Mouse (Mus musculus) neural tube, embryonic 15.5 days (tissue): ENCODE data around the gene Prkcb. TPM values are rescaled to one million over a fixed set of nuclear protein-coding genes. Genes with fewer than 3 reads are reported as not detected.

Experiments
- ATAC-seq: fragments of 200-750 bp; cut with Nextera tagmentation; 2 replicates; pipeline ENCODE4 v1.8.0; 2017; ENCODE audit warnings: mild to moderate bottlenecking, moderate TSS enrichment, moderate library complexity; ENCODE audit not compliant: low FRiP score
- H3K27ac ChIP-seq: fragments of 300-500 bp; sonication (generic); replicated peaks from 2 replicates; pipeline ENCODE4 v1.5.1; 2015; ENCODE audit warnings: mild to moderate bottlenecking, inconsistent platforms
- H3K27me3 ChIP-seq: fragments of 300-500 bp; sonication (generic); replicated peaks from 2 replicates; pipeline ENCODE4 v1.6.1; 2015; ENCODE audit warnings: inconsistent platforms
- H3K36me3 ChIP-seq: fragments of 300-500 bp; sonication (generic); 2 replicates; pipeline ENCODE4 v1.6.1; 2015; ENCODE audit warnings: inconsistent platforms
- H3K4me1 ChIP-seq: fragments of 300-500 bp; sonication (generic); 2 replicates; pipeline ENCODE4 v1.6.1; 2015; ENCODE audit warnings: inconsistent platforms
- H3K4me2 ChIP-seq: fragments of 300-500 bp; sonication (generic); 2 replicates; pipeline ENCODE4 v1.6.1; 2015; ENCODE audit warnings: inconsistent platforms, mild to moderate bottlenecking, moderate library complexity
- H3K4me3 ChIP-seq: fragments of 300-500 bp; sonication (generic); replicated peaks from 2 replicates; pipeline ENCODE4 v1.5.1; 2015; ENCODE audit warnings: mild to moderate bottlenecking, inconsistent platforms
- H3K9ac ChIP-seq: fragments of 300-500 bp; sonication (generic); replicated peaks from 2 replicates; pipeline ENCODE4 v1.6.1; 2015; ENCODE audit warnings: mild to moderate bottlenecking, inconsistent platforms
- H3K9me3 ChIP-seq: fragments of 300-500 bp; sonication (generic); replicated peaks from 2 replicates; pipeline ENCODE4 v1.6.1; 2016; ENCODE audit warnings: inconsistent platforms
- WGBS: fragments of 180-500 bp; shearing (Covaris S2); methylation state at CpG from one replicate; pipeline ENCODE4 v1.1.7; 2015; ENCODE audit warnings: mixed read lengths; 5-methylcytosine and 5-hydroxymethylcytosine counted together
- polyA plus RNA-seq: library from polyadenylated mRNA; unstranded; fragments of >200 nt; fragmentation: Nextera tagmentation; extraction: Ambion mirVana; gene quantifications from 2 replicates; pipeline ENCODE4 v1.2.1, GENCODE M21; 2015

Gene Prkcb
- polyA plus RNA-seq, 1 experiment from 2014 or later, result 150 TPM

DNA sequence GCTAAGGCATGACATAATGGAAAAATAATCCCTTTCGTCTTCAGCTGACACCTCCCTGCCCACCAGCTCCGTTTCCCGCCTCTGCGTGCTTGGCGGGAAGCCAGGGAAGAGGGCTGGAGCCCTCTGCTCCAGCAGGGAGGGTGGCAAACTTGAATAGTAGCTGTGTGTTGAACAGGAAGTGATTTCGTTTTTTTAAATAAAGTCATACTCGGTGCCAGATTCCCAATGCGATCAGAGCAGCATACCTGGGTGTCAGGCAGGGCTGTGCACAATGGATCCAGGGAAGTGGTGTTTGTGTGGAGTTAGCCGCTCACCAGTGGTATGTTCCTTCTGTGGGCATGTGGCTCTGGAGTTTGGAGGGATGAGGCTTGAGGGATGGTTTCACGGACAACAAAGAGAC, 89.9 kb downstream of the Prkcb start:
- H3K4me3 ChIP-seq, result no peak overlapping the region
- no peak overlapping the region for H3K9ac ChIP-seq
- no peak; the same call in 1 of the 2 replicates for ATAC-seq
- no peak overlapping the region for H3K4me2 ChIP-seq
- WGBS, result 59% methylated on average over 10 of the region's 10 CpGs
- 0 out of 2 replicates have a peak overlapping the region, but pooled peaks have one; percentile 2 for H3K27ac ChIP-seq
- no peaks in the 10 kb centered on the region for H3K27me3 ChIP-seq
- no peaks in the 10 kb centered on the region for H3K9me3 ChIP-seq
- H3K36me3 ChIP-seq, result no peaks in the 10 kb centered on the region
- peaks cover 7% of the 10 kb centered on the region for H3K4me1 ChIP-seq

DNA sequence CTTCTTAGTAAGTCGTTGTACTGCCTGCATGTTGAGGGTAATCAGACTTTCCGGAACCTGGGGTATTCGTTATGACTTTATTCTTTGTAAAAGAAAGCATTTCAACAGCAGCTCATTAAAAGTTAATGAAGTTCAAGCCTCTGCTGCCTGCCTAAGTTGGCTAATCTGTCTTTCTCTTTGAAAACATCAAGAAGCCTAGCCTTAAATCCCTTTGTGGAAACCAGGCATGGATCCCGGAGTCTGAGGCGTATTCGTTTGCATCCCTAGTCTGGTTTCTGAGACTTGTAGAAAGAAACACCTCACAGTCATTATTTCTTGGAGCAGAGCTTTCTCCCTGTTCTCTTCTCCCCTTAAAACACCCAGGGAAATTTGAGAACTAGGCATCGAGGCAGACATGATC, 90.7 kb downstream of the Prkcb start:
- Histone ChIP-seq H3K9me3 (no peaks in the 10 kb centered on the region), H3K4me3 (no peak overlapping the region), H3K36me3 (no peaks in the 10 kb centered on the region), H3K9ac (no peak overlapping the region), H3K27ac (no peak overlapping the region), H3K4me2 (no peak overlapping the region), H3K4me1 (peaks cover 7% of the 10 kb centered on the region), H3K27me3 (no peaks in the 10 kb centered on the region)
- WGBS, result 67% methylated on average over 7 of the region's 7 CpGs
- ATAC-seq, result no peak

DNA sequence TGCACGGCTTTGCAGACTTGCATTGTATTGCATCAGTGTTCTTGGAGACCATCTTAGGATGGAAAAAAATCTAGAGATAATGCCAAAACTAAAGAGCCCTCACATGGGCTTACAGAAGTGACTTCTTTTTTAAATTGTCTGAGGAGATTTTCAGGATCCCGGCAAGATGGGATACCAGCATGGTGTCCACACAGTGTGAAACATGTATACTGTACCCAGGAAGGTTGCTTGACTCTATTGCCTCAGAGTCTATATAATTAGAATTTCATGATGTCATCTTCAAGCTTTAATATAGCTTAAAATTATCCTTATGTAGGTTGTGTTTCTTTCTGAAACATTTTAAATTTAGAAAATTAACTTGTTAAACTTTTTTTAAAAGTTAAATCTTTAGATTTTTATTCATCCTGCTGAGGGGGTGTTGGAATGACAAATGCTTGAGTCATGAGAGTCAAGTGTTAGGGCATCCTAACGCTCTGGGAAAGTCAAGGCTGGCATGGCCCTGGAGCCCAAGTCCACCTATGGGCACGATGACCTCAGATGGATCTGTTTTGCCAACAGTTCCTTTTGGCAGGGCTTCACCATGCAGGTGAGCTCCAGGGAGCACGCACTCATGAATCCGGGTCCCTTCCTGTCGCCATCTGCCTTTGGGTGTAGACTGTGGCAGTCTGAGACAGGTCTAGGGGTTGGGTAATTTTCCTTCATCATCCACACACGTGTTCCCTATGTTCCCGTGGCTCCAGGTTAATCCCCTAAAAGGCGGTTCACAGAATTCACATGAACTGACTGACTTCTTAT, 92.0 kb downstream of the Prkcb start:
- no peak overlapping the region for H3K4me2 ChIP-seq
- H3K4me1 ChIP-seq, result peaks cover 7% of the 10 kb centered on the region
- H3K9ac ChIP-seq, result no peak overlapping the region
- no peak overlapping the region for H3K27ac ChIP-seq
- ATAC-seq, result no peak
- no peaks in the 10 kb centered on the region for H3K36me3 ChIP-seq
- H3K27me3 ChIP-seq, result no peaks in the 10 kb centered on the region
- WGBS, result 90% methylated on average over 10 of the region's 10 CpGs
- no peak overlapping the region for H3K4me3 ChIP-seq
- H3K9me3 ChIP-seq, result no peaks in the 10 kb centered on the region

DNA sequence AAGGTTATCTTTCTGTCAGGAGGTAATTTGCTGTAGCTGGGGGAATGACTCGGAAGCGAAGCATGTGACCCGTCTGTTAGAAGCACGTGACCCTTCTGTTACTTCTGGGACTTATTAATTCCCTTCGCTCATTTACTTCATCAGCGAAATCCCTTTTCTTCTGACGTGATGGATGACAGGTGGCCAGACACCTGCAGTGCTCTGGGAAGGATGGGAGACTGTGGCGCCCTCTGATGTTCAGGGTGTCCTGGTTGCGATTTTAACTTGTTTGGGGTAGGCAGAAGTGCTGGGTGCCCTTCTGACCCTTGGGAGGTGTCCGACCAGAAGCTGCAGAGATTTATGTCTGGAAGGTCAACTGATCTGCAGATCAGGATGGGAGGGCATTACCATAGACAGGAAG, 93.0 kb downstream of the Prkcb start:
- no peak for ATAC-seq
- 54% methylated on average over 10 of the region's 10 CpGs for WGBS
- Histone ChIP-seq H3K9ac (no peak overlapping the region), H3K27me3 (no peaks in the 10 kb centered on the region), H3K4me2 (no peak overlapping the region), H3K9me3 (no peaks in the 10 kb centered on the region), H3K4me1 (peaks cover 7% of the 10 kb centered on the region), H3K27ac (no peak overlapping the region), H3K36me3 (no peaks in the 10 kb centered on the region), H3K4me3 (no peak overlapping the region)

DNA sequence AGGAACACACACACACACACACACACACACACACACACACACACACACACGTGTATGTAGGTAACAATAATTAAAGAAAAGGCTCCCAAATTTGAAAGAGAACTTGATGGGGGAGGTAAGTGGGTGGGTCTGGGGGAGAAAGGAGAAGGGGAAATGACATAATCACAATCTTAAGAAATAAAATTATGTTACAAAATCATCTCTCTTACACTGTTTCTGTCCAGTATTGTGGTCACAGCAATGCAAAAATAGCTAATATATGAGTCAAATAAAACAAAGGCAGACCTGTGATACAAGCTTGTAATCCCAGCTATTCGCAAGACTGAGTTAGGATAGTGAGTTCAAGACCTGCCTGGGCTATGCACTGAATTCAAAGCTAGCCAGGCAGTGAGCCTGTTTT, 94.7 kb downstream of the Prkcb start:
- ATAC-seq, result no peak
- no peaks in the 10 kb centered on the region for H3K9me3 ChIP-seq
- no peak overlapping the region for H3K9ac ChIP-seq
- no peaks in the 10 kb centered on the region for H3K36me3 ChIP-seq
- H3K4me2 ChIP-seq, result no peak overlapping the region
- no peak overlapping the region for H3K4me3 ChIP-seq
- peaks cover 8% of the 10 kb centered on the region for H3K4me1 ChIP-seq
- H3K27me3 ChIP-seq, result no peaks in the 10 kb centered on the region
- H3K27ac ChIP-seq, result no peak overlapping the region
- 86% methylated on average over 2 of the region's 2 CpGs for WGBS

DNA sequence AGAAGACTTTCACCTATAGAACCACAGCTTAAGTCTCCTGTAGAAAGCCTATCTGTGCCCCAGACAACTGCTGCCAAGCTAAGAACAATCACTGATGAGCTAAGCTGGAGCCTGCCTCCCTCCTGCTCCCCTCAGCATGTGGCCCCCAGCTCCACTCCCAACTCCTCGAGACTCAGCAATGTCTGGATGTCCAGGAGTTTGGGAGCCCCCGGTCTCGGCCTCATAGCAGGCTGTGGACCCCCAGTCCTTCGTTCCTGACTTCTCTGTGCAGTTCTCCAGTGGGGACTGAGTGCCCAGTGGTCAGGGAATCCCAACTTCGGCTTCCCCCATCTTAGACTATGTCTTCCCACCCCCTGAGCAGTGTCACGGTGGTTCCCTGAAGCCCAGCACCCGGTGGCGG, 96.3 kb downstream of the Prkcb start:
- H3K9ac ChIP-seq, result no peak overlapping the region
- no peak for ATAC-seq
- no peaks in the 10 kb centered on the region for H3K27me3 ChIP-seq
- no peak overlapping the region for H3K4me2 ChIP-seq
- no peaks in the 10 kb centered on the region for H3K9me3 ChIP-seq
- 89% methylated on average over 8 of the region's 8 CpGs for WGBS
- no peaks in the 10 kb centered on the region for H3K36me3 ChIP-seq
- no peak overlapping the region for H3K27ac ChIP-seq
- H3K4me1 ChIP-seq, result peaks cover 18% of the 10 kb centered on the region
- no peak overlapping the region for H3K4me3 ChIP-seq

DNA sequence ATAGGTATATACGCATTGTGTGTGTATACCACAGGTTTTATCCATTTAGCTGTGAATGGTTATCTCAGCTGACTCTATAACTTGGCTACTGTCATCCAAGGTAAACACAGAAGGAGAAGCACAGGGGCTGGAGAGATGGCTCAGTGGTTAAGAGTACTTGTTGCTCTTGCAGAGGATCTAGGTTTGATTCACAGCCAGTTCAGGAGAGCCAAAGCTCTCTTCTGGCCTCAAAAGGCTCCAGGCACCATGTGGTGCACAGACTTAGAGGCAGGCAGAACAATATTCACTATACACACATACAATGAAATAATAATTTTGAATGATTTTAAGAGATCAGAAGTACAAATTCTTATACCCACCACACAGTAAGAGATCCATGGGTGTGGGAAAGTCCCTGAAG, 98.0 kb downstream of the Prkcb start:
- Histone ChIP-seq H3K9me3 (no peaks in the 10 kb centered on the region), H3K4me2 (no peak overlapping the region), H3K36me3 (no peaks in the 10 kb centered on the region), H3K9ac (no peak overlapping the region), H3K27ac (no peak overlapping the region), H3K27me3 (no peaks in the 10 kb centered on the region), H3K4me3 (no peak overlapping the region), H3K4me1 (peaks cover 29% of the 10 kb centered on the region)
- WGBS, result 93% methylated on average over 1 of the region's 1 CpGs
- ATAC-seq, result no peak

DNA sequence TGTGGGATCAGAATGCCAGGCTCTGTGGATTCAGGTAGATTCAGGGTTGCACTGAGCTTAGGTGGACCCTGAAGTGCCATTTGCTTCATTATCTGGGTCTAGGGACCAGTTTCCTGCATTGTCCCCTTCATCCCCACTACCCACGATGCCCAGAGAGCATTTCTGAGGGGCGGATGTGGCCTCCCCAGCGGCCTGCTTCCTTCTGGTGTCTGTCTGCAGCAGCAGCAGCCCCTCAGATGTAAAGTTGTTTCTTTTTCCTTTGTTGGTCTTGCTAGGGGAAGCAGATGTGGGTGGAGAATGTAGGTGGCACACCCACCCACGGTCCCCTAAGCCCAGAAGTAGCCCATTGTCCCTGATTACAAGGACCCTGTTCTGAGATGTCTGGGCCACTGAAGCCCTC, 99.3 kb downstream of the Prkcb start:
- no peak overlapping the region for H3K9ac ChIP-seq
- ATAC-seq, result no peak
- no peak overlapping the region for H3K4me3 ChIP-seq
- H3K9me3 ChIP-seq, result no peaks in the 10 kb centered on the region
- H3K27me3 ChIP-seq, result no peaks in the 10 kb centered on the region
- no peak overlapping the region for H3K4me2 ChIP-seq
- peaks cover 29% of the 10 kb centered on the region for H3K4me1 ChIP-seq
- WGBS, result 74% methylated on average over 4 of the region's 4 CpGs
- no peaks in the 10 kb centered on the region for H3K36me3 ChIP-seq
- no peak overlapping the region for H3K27ac ChIP-seq

DNA sequence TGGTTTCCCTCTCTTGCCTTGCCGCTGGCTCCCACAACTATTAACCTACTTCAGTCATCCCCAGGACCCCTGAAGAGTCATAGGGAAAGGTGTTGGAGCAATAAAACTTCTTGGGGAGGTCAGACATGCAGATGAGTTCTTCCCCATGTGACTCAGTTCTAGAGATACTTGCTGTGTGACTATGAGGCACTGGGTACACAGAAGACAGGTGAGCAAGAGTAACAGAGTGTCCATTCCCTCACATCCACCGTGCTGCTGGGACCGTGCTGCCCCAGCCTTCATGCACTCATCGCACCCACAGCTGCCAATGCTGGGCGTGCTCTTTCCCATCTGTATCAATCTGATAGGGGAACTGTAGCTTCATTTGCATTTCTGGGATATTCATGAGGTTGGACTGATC, 100.3 kb downstream of the Prkcb start:
- no peaks in the 10 kb centered on the region for H3K27me3 ChIP-seq

DNA sequence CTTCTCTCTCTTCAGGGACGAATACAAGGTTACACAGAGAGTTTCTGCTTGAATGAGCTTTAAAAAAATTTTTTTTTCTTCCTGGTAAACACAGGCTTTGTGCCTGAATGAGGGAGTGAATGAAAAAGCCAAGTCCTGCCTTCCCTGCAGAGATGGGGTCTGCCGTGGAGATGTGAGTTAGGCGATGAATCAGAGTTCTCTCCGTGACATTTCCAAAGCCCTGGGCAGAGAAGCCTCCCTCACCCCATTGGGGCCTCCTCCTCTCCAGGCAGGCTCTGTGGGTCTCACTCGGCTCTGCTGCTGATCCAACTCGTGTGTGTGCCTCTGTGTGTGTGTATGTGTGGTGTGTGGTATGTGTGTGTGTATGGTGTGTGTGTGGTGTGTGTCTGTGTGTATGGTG, 101.1 kb downstream of the Prkcb start:
- ATAC-seq, result peak; percentile 37; the same call in 1 of the 2 replicates
- peak overlapping the region; percentile 50 for H3K27ac ChIP-seq
- WGBS, result 14% methylated on average over 6 of the region's 6 CpGs

More for the DNA sequence above, 100.3 kb downstream of the Prkcb start:
- 52% methylated on average over 5 of the region's 5 CpGs for WGBS
- Histone ChIP-seq H3K9me3 (no peaks in the 10 kb centered on the region), H3K4me3 (no peak overlapping the region), H3K27ac (no peak overlapping the region), H3K9ac (no peak overlapping the region), H3K4me1 (peaks cover 29% of the 10 kb centered on the region), H3K36me3 (no peaks in the 10 kb centered on the region), H3K4me2 (no peak overlapping the region)
- ATAC-seq, result no peak

DNA sequence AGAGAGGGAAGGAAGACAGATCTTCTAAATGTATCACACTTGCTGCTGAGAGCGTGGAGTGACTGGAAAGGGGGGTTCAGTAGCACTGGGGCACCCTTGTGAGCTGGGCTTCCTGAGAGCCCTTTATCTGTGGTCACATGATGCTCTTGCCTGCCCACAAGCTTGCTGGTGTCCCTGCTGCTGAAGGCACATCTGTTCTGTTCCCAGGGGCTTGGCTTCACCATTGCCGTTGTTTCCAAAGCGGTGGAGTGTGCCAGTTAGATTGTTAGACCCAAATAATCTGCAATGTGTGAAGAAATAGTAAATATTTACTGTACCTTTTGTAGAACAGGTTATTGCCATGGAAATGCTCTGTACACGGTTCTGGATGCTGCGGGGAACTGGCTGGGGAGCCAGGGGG, 101.6 kb downstream of the Prkcb start:
- Histone ChIP-seq H3K27ac (peak overlapping the region; percentile 50), H3K9ac (no peak overlapping the region), H3K27me3 (no peaks in the 10 kb centered on the region), H3K36me3 (no peaks in the 10 kb centered on the region), H3K9me3 (no peaks in the 10 kb centered on the region), H3K4me3 (no peak overlapping the region), H3K4me1 (peaks cover 29% of the 10 kb centered on the region), H3K4me2 (no peak overlapping the region)
- 31% methylated on average over 5 of the region's 5 CpGs for WGBS
- ATAC-seq, result peak; percentile 73

More for the DNA sequence above, 101.1 kb downstream of the Prkcb start:
- no peaks in the 10 kb centered on the region for H3K36me3 ChIP-seq
- H3K4me1 ChIP-seq, result peaks cover 29% of the 10 kb centered on the region
- H3K27me3 ChIP-seq, result no peaks in the 10 kb centered on the region
- no peak overlapping the region for H3K4me3 ChIP-seq
- no peak overlapping the region for H3K4me2 ChIP-seq
- H3K9ac ChIP-seq, result no peak overlapping the region
- H3K9me3 ChIP-seq, result no peaks in the 10 kb centered on the region

DNA sequence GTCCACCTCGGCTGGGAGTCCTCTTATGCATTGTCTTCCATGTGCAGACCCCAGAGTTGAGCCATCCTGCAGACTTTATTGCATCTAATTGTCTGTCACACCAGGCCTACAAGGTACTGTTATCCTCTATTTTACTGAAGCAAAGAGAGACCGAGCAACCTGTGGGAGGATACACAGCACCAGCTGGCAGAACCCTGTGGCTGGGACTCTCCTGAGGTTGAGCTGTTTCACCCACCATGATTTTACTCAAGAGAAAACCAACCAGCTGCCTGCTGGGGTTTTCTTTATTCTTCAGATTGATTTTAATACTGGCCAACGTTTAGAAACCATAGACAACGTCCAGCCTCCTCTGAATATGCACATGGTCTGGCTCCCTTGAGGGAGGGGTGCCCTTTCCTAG, 102.1 kb downstream of the Prkcb start:
- no peak overlapping the region for H3K4me2 ChIP-seq
- WGBS, result 35% methylated on average over 4 of the region's 4 CpGs
- H3K9ac ChIP-seq, result no peak overlapping the region
- no peak overlapping the region for H3K4me3 ChIP-seq
- H3K9me3 ChIP-seq, result no peaks in the 10 kb centered on the region
- H3K27me3 ChIP-seq, result no peaks in the 10 kb centered on the region
- peaks cover 29% of the 10 kb centered on the region for H3K4me1 ChIP-seq
- peak overlapping the region; percentile 50; the same call in 1 of the 2 replicates for H3K27ac ChIP-seq
- no peak for ATAC-seq
- H3K36me3 ChIP-seq, result no peaks in the 10 kb centered on the region
